Mouse (Mus musculus): Measurements from ENCODE around the gene Nek7.

GRCm38 (mm10) chr1:138607862-138608261, 12.1 kb downstream of the Nek7 start:
- TF ChIP-seq POLR2A (IDR thresholded peaks at IDR 0.05; ENCODE audit: borderline replicate concordance, extremely low read depth, insufficient read depth, insufficient read length, poor library complexity, severe bottlenecking) (no peak), CTCF (IDR thresholded peaks at IDR 0.05; ENCODE audit: borderline replicate concordance, extremely low read depth, insufficient read depth, insufficient read length) (no peak)

All from brain, embryonic 14.5 days (tissue).